Mouse (Mus musculus) G1E-ER4 (cell line): Measurements from ENCODE around the gene Fbxw8. TPM values are rescaled to one million over a fixed set of nuclear protein-coding genes. Genes with fewer than 3 reads are reported as not detected.

Experiments used
- GATA1 ChIP-seq: IDR thresholded peaks from one replicate; pipeline ENCODE4 v1.8.0; 2012; ENCODE audit warnings: low read length, inconsistent platforms
- polyA plus RNA-seq: library from polyadenylated mRNA; stranded (reverse); fragments of >175 nt; gene quantifications from 2 replicates; pipeline ENCODE4 v1.2.3, GENCODE M21; 2012

The Fbxw8 gene
- polyA plus RNA-seq, 1 experiment: 36.0 TPM

DNA sequence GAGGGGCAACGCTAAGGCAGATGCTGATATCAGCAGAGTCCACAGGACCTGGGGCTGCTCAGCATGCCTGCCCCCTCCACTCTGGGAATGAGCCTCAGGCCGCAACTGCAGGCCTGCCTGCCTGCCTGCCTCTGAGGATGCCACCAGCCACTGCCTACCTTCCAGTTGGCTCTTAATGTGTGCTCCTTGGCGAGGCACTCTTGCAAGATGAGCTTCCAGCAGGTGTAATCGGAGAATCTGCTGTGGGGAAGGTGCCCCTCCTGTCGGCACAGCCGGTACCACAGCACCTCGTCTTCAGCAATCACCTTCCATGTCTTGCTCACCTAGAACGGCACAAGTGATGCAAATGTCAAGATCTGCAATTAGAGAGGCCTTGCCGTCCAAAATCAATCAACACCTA lies 26.6 kb downstream of the Fbxw8 start:
- TF ChIP-seq GATA1: no peak

DNA sequence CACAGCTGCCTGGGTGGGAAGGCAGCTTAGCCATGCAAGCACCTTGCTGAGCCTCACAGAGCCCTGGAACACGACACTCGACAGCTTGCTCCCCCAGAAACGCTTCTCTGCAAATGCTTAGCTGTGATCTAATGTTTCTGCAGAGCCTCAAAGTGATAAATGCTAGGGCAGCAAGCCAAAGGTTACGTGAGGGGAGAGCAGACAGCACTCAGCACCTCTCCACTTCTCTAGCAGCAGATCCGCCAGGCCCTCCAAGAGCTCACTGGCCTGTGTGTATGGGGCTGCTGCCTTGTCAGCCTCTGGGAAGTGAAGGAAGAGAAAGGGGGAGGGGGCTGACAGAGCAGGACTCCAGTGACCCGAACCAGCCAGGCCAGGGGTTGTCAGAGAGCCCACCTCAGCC lies 27.1 kb downstream of the Fbxw8 start:
- TF ChIP-seq GATA1: no peak

DNA sequence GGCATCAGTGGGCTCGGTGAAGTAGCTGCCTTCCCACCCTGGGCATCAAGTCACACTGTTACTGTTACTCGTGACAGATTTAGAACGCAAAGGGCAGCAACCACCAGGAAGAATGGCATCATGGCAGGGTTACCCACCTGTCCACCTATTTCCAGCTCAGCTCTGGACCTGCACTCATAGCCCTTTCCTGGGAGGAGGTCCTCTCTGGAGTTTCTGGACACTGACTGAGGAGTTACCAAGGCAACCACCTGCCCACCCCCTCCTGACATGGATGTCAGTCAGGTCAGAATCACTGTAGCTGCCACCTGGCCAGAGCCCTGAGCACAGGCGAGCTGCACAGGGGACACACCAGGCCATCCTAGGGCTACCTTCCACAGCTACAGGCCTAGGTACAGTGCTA lies 28.6 kb downstream of the Fbxw8 start:
- no peak for TF ChIP-seq GATA1

- TF ChIP-seq GATA1: no peak
Measured at GRCm38 (mm10) chr5:118123096-118123495, 32.2 kb downstream of the Fbxw8 start.

DNA sequence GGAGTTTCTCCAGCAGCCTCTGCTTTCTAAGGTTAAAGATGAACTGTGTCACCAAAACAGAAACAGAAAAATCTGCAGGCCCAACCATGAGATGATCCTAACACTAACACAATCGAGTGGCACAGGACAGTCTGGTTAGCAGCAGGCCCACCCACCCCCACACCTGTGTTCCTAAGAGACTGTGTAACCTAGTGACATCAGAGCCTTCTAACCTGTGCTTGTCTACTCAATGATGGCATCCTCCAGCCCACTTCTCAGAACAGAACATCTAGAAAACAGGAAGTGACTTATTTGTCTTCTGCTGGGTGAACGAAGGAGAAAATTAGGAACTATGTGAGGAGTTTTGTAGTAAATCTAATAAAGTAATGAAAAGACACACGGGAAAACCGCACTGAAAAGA lies 33.3 kb downstream of the Fbxw8 start:
- TF ChIP-seq GATA1: no peak

DNA sequence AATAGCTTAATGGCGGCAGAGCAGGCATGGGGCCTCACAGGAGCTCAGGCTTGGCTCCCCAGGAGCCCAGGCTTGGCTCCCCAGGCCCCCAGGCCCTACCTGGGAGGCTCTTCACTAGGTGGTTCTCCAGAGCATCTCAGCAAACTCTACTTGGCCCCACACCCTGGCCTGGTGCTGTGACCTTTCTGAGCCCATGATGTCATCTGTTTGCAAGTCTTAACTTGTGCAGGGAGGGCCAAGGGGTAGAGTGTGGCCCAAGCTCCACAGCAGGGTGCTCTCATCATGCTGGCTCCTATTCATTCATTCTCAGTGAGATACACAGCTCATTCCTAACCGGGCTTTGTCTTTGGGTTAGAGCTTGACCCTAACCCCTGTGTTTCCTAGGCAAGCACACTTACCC lies 34.6 kb downstream of the Fbxw8 start:
- TF ChIP-seq GATA1: no peak

DNA sequence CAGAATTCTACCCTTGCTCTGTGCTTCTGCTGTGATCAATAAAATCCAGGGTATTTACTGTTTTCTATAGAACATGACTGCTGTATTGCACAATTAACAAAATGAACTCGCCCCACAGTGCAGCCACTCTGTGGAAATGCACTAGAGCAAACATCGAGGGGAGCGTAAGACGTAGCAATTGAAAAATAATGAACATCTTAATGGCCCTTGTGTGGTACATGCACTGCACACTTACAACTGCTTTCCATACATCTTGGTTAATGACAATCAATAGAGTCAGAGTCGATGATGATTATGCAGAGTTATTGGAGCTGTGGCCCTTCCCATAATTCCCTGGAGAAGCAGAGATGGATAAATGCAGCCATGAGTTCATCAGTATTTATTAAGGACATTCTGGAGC lies 36.3 kb downstream of the Fbxw8 start:
- no peak for TF ChIP-seq GATA1

GRCm38 (mm10) chr5:118118351-118118750 lies 36.9 kb downstream of the Fbxw8 start:
- no peak for TF ChIP-seq GATA1

DNA sequence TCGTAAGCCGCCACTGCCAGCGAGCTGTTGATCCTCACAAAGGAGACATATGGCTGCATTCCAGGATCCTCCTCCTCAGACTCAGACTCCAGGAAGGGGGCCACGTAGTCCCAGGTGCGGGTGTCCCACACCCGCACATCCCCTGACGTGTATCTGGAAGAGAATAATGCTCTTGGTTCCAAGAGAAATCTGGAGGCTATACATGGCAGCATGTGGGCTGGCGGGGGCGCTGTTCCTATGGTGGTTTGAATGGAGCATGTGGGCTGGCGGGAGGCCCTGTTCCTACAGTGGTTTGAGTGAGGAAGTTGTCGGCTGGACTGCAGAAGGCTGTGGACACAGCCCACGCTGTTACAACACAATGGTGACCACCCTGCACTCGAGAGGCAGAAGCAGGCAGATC lies 41.6 kb downstream of the Fbxw8 start:
- no peak for TF ChIP-seq GATA1

DNA sequence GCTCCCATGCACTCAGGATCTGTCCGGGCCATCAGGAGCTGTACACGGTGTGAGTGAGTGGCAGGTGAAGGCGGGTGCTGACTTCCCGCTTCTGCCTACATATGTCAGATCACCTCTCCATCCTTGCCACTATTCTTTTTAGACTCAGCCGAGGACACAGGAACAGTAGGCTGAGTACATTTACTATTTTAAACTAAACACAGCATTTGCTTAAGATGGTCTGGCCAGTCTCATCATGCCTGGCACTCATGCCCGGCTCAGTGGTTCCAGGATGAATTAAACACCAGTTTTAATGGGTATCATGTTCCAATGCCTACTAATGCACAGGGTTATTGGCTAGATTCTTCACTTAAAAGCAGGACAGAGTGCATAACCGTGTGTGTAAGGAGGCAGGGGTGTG lies 42.2 kb downstream of the Fbxw8 start:
- TF ChIP-seq GATA1: no peak

DNA sequence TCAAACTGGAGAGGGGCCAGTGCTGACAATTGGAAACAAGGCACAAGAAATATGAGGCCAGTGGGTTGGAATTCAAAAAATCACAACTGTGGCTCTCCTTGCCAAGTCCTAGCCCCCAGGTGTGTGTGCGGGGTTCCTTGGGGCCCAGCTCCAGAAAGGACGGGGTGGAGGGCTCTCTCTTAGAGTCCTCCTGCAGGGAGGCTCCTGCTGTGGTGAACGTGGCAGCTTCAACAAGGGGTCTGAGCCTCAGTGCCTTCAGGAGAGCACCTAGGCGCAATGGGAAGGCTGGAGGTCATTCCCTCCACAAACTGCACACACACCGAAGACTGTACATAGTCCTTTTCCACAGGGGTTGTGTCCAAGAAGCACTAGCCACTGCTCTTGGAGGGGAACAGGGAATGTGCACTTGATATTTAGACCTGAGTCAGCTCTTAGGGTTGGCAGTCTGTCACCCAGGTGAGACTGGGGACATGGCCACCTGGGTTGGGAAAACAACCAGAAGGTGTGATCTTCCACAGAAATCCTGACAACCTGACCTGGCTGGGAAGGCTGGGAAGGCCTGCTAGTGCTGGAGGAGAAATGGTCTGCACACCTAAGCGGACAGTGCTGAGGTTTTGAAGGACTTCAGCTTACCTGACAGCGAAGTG lies 46.3 kb downstream of the Fbxw8 start:
- TF ChIP-seq GATA1: no peak

DNA sequence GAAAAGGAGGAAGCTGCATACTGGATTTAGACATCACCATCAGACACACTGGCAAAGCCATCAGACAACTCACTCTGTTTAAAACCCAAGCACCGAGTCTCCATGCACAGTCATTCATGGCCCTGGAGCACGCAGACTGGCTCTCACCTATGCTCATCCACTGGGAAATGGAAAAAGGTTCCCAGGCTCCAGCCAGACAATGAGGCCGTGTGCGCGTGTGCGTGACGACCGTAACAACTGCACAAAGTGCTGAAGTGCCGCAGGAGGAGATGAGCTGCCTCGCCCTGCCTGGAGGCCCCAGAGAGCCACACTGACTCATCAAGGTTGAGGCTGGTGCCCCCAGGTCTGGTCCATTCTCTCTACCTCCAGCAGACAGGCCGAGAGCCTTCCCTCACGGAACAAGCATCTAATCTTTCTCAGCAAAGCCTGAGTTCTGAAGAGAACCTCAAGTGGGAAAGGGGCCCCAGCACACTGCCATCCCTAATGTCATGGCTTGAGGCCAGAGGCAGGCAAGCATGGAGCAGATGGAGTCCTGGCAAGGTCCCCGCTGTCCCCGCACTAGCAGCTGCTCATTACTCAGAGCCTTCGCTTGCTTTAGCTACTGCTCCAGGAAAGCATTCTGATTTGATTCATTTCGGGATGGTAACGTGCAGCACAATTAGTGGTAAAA lies 47.0 kb downstream of the Fbxw8 start:
- TF ChIP-seq GATA1: no peak

DNA sequence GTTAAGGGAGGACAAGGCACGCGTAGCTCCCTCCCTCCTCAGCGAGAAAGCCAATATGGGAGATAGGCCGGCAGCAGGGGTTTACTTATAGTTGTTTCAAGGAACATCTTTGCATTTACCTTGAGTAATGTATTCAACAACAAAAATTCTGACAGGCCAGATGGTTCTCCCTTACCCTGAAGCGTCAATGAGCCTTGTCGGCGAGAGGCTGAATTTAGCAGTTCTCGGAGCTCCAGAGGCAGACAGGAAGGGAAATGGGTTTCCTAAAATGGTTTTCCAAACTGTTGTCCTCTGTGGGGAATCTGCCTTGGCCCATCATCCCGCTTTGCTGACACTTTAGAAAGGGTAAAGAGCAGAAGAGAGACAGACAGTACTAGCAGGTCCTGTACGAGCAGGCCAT lies 48.6 kb downstream of the Fbxw8 start:
- no peak for TF ChIP-seq GATA1

- no peak for TF ChIP-seq GATA1
Measured at GRCm38 (mm10) chr5:118105536-118105935, 49.7 kb downstream of the Fbxw8 start.

DNA sequence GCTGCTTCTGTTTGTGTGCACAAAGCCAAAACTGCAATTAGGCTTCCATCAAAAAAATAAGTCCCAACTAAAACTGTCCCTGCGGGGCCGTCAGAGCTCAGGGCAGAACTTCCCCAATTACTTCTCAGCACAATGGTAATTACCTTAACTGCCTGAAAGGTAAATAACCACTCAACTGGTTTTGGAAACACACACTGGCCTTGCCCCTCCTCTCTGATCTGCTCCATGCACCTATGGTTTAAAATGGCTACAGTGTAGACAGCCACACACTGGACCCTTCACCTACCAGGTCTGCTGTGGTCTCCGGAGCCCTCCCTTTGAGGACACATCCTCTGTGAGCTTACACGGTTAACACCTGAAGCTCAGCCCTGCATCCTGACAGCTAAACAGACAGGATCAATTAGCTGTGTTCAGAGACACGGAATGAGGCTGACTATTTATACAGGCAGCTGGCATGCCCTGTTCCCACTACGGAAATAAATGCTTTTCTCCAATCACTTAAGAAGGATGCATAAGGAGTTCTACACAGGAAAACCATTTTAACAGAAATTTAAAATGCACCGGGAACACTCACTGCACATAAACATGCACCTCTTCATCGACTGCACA lies 55.3 kb downstream of the Fbxw8 start:
- TF ChIP-seq GATA1: no peak

GRCm38 (mm10) chr5:118099069-118099869 lies 56.0 kb downstream of the Fbxw8 start:
- TF ChIP-seq GATA1: no peak
